Mouse (Mus musculus): ENCODE measurements around the gene Aff1. TPM values are rescaled to one million over a fixed set of nuclear protein-coding genes. Genes with fewer than 3 reads are reported as not detected.
A peak's percentile ranks its signal among the peaks of the same experiment; 100 is the strongest.

Aff1 gene
- total and polyA plus RNA-seq, 2 experiments from 2014 or later = 1.6 to 6.4 TPM

DNA sequence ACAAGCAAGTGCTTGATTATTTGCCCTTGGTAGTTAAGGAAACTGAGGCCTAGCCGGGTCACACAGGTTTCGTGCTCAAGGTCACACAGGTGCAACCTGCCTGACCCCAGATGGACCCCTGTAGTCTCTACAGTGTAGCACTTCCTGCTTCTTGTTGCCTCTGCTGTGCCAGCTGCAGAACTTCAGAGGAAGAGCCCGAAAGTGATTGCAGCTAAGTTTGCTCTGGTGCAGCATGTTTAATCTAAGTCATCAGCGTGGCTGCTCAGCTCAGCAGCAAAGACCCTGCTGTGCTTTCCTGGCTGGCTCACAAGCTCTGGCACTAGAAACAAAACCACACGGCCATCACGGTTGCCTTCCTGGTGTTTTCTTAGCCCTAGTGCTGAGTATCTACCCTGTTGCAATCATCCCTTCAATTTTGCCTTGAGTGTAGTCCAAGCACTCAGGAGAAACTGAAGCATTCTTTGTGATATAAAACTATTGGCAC is 64.1 kb downstream of the Aff1 start:
- Histone ChIP-seq H3K27ac (ENCODE audit: low read depth, low read length) (no peak overlapping the region), H3K4me3 (ENCODE audit: low read depth, low read length) (no peak overlapping the region), H3K4me2 (ENCODE audit: low read depth, low read length, poor library complexity, severe bottlenecking) (no peak overlapping the region), H3K36me3 (ENCODE audit: insufficient read depth, low read length) (no peaks in the 10 kb centered on the region), H3K27me3 (ENCODE audit: insufficient read depth, low read length) (peaks cover 21% of the 10 kb centered on the region), H3K9ac (replicated peaks; ENCODE audit: low read length, poor library complexity, severe bottlenecking) (no peak overlapping the region), H3K9me3 (ENCODE audit: low read length) (no peaks in the 10 kb centered on the region), H3K4me1 (ENCODE audit: insufficient read depth, low read length) (no peaks in the 10 kb centered on the region)
- no peak for ATAC-seq (ENCODE audit: low FRiP score)
- 64% methylated on average over 6 of the region's 6 CpGs for WGBS
- no peak for TF ChIP-seq CTCF (IDR thresholded peaks at IDR 0.05)
- DNase-seq (ENCODE audit: low spot score) = no peak

- no peak for DNase-seq (ENCODE audit: low spot score)
Observed at GRCm38 (mm10) chr5:103758491-103758890, 66.3 kb downstream of the Aff1 start.

GRCm38 (mm10) chr5:103759489-103760424 is 67.6 kb downstream of the Aff1 start:
- peaks cover 10% of the 10 kb centered on the region; the same call in 1 of the 2 replicates for H3K27me3 ChIP-seq (ENCODE audit: insufficient read depth, low read length)
- no peaks in the 10 kb centered on the region for H3K36me3 ChIP-seq (ENCODE audit: insufficient read depth, low read length)
- H3K4me3 ChIP-seq (ENCODE audit: low read depth, low read length) = peak overlapping the region; percentile 24; the same call in 1 of the 2 replicates
- H3K9ac ChIP-seq (replicated peaks; ENCODE audit: low read length, poor library complexity, severe bottlenecking) = 0 out of 2 replicates have a peak overlapping the region, but pooled peaks have one; percentile 44
- ATAC-seq (ENCODE audit: low FRiP score) = no peak
- no peaks in the 10 kb centered on the region for H3K4me1 ChIP-seq (ENCODE audit: insufficient read depth, low read length)
- DNase-seq (ENCODE audit: low spot score) = no peak
- H3K4me2 ChIP-seq (ENCODE audit: low read depth, low read length, poor library complexity, severe bottlenecking) = peak overlapping the region; percentile 61
- 51% methylated on average over 14 of the region's 14 CpGs for WGBS
- no peak overlapping the region for H3K27ac ChIP-seq (ENCODE audit: low read depth, low read length)
- H3K9me3 ChIP-seq (ENCODE audit: low read length) = no peaks in the 10 kb centered on the region
- TF ChIP-seq CTCF (IDR thresholded peaks at IDR 0.05) = no peak

More at GRCm38 (mm10) chr5:103758491-103758890, 66.3 kb downstream of the Aff1 start:
- 72% methylated on average over 4 of the region's 4 CpGs for WGBS
- Histone ChIP-seq H3K27ac (ENCODE audit: low read depth, low read length) (no peak overlapping the region), H3K36me3 (ENCODE audit: insufficient read depth, low read length) (no peaks in the 10 kb centered on the region), H3K4me2 (ENCODE audit: low read depth, low read length, poor library complexity, severe bottlenecking) (no peak overlapping the region), H3K27me3 (ENCODE audit: insufficient read depth, low read length) (peaks cover 10% of the 10 kb centered on the region; the same call in 1 of the 2 replicates), H3K9ac (replicated peaks; ENCODE audit: low read length, poor library complexity, severe bottlenecking) (no peak overlapping the region), H3K9me3 (ENCODE audit: low read length) (no peaks in the 10 kb centered on the region), H3K4me1 (ENCODE audit: insufficient read depth, low read length) (no peaks in the 10 kb centered on the region), H3K4me3 (ENCODE audit: low read depth, low read length) (no peak overlapping the region)
- no peak for ATAC-seq (ENCODE audit: low FRiP score)
- no peak for TF ChIP-seq CTCF (IDR thresholded peaks at IDR 0.05)

DNA sequence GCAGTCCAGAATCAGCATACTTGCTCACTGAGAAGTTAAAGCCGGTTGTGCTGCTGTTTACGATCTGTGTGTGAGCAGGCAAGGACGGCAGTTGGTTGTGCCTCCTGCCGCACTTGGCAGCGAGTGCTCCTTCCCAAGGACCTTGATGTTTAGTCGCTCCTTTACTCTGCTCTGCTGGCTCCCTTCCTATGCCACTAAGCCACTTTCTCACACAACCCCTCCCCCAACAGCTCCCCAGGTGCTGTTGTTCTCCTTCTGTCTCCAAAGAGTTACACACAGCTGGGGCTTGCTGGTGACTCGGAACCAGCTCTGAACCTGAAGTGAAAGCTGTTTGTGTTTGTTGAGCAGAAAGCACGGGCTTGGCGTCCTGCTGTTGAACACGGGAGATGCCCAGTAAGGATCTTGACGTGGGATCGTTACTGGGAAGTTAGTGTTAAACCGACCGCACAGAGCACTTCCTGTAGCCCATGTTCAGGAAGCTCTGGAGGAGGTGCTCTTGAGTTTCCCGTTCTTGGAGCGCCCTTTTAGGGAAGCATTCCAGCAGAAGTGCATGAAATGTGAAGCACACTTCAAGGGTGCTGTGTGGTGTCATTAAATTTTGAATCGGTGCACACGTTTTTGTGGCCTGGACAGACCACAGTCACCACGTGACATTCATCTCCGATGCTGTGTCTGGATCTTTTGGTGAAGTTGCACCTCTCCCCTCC is 68.4 kb downstream of the Aff1 start:
- Histone ChIP-seq H3K4me2 (ENCODE audit: low read depth, low read length, poor library complexity, severe bottlenecking) (peak overlapping the region; percentile 61), H3K36me3 (ENCODE audit: insufficient read depth, low read length) (no peaks in the 10 kb centered on the region), H3K4me1 (ENCODE audit: insufficient read depth, low read length) (no peaks in the 10 kb centered on the region), H3K9ac (replicated peaks; ENCODE audit: low read length, poor library complexity, severe bottlenecking) (peak overlapping the region; percentile 44; the same call in 1 of the 2 replicates), H3K4me3 (ENCODE audit: low read depth, low read length) (peak overlapping the region; percentile 24), H3K27ac (ENCODE audit: low read depth, low read length) (peak overlapping the region; percentile 47; the same call in 1 of the 2 replicates), H3K27me3 (ENCODE audit: insufficient read depth, low read length) (peaks cover 7% of the 10 kb centered on the region; the same call in 1 of the 2 replicates), H3K9me3 (ENCODE audit: low read length) (no peaks in the 10 kb centered on the region)
- ATAC-seq (ENCODE audit: low FRiP score) (no peak), DNase-seq (ENCODE audit: low spot score) (peak; percentile 49)
- WGBS = 7% methylated on average over 20 of the region's 20 CpGs
- no peak for TF ChIP-seq CTCF (IDR thresholded peaks at IDR 0.05)

- Histone ChIP-seq H3K27ac (ENCODE audit: low read depth, low read length) (no peak overlapping the region), H3K9me3 (ENCODE audit: low read length) (0 out of 2 replicates have a peak, but pooled peaks cover 2% of the 10 kb centered on the region), H3K4me2 (ENCODE audit: low read depth, low read length, poor library complexity, severe bottlenecking) (no peak overlapping the region), H3K27me3 (ENCODE audit: insufficient read depth, low read length) (0 out of 2 replicates have a peak, but pooled peaks cover 6% of the 10 kb centered on the region), H3K4me3 (ENCODE audit: low read depth, low read length) (no peak overlapping the region), H3K4me1 (ENCODE audit: insufficient read depth, low read length) (no peaks in the 10 kb centered on the region), H3K9ac (replicated peaks; ENCODE audit: low read length, poor library complexity, severe bottlenecking) (no peak overlapping the region), H3K36me3 (ENCODE audit: insufficient read depth, low read length) (no peaks in the 10 kb centered on the region)
- DNase-seq (ENCODE audit: low spot score) (no peak), ATAC-seq (ENCODE audit: low FRiP score) (no peak)
- WGBS = 91% methylated on average over 7 of the region's 7 CpGs
- no peak for TF ChIP-seq CTCF (IDR thresholded peaks at IDR 0.05)
Observed at GRCm38 (mm10) chr5:103761754-103762153, 69.6 kb downstream of the Aff1 start.
